Mouse (Mus musculus): Measurements from ENCODE around the gene Dusp22. TPM values are rescaled to one million over a fixed set of nuclear protein-coding genes. Genes with fewer than 3 reads are reported as not detected.

The Dusp22 gene
- polyA plus RNA-seq, 1 experiment: 25.2 TPM

GRCm38 (mm10) chr13:30737257-30737656 lies 77.5 kb downstream of the Dusp22 start:
- no peaks in the 10 kb centered on the region for H3K36me3 ChIP-seq (ENCODE audit: control insufficient read depth, insufficient read depth, low read length)
- no peaks in the 10 kb centered on the region for H3K27me3 ChIP-seq (replicated peaks; ENCODE audit: control insufficient read depth, insufficient read depth, low read length)
- H3K27ac ChIP-seq (ENCODE audit: insufficient read depth, low read depth, low read length): no peak overlapping the region
- H3K4me1 ChIP-seq (ENCODE audit: control insufficient read depth, insufficient read depth, low read length): no peaks in the 10 kb centered on the region
- no peak for DNase-seq
- 86% methylated on average over 2 of the region's 2 CpGs for WGBS
- TF ChIP-seq POLR2A (IDR thresholded peaks at IDR 0.05; ENCODE audit: low read depth, low read length) (no peak), CTCF (conservative IDR thresholded peaks at IDR 0.05; ENCODE audit: insufficient read depth, insufficient read length, low read depth, low read length) (no peak)
- no peak overlapping the region for H3K4me3 ChIP-seq (ENCODE audit: insufficient read depth, low read depth, low read length)

GRCm38 (mm10) chr13:30738310-30738840 lies 78.6 kb downstream of the Dusp22 start:
- 85% methylated on average over 4 of the region's 4 CpGs for WGBS
- no peaks in the 10 kb centered on the region for H3K4me1 ChIP-seq (ENCODE audit: control insufficient read depth, insufficient read depth, low read length)
- H3K36me3 ChIP-seq (ENCODE audit: control insufficient read depth, insufficient read depth, low read length): no peaks in the 10 kb centered on the region
- no peak for DNase-seq
- TF ChIP-seq POLR2A (IDR thresholded peaks at IDR 0.05; ENCODE audit: low read depth, low read length) (no peak), CTCF (conservative IDR thresholded peaks at IDR 0.05; ENCODE audit: insufficient read depth, insufficient read length, low read depth, low read length) (no peak)
- no peak overlapping the region for H3K4me3 ChIP-seq (ENCODE audit: insufficient read depth, low read depth, low read length)
- H3K27me3 ChIP-seq (replicated peaks; ENCODE audit: control insufficient read depth, insufficient read depth, low read length): no peaks in the 10 kb centered on the region
- no peak overlapping the region for H3K27ac ChIP-seq (ENCODE audit: insufficient read depth, low read depth, low read length)

GRCm38 (mm10) chr13:30741172-30741571 lies 81.4 kb downstream of the Dusp22 start:
- no peak overlapping the region for H3K27ac ChIP-seq (ENCODE audit: insufficient read depth, low read depth, low read length)
- no peaks in the 10 kb centered on the region for H3K4me1 ChIP-seq (ENCODE audit: control insufficient read depth, insufficient read depth, low read length)
- 83% methylated on average over 5 of the region's 5 CpGs for WGBS
- no peak overlapping the region for H3K4me3 ChIP-seq (ENCODE audit: insufficient read depth, low read depth, low read length)
- H3K36me3 ChIP-seq (ENCODE audit: control insufficient read depth, insufficient read depth, low read length): no peaks in the 10 kb centered on the region
- no peak for DNase-seq
- TF ChIP-seq CTCF (conservative IDR thresholded peaks at IDR 0.05; ENCODE audit: insufficient read depth, insufficient read length, low read depth, low read length) (no peak), POLR2A (IDR thresholded peaks at IDR 0.05; ENCODE audit: low read depth, low read length) (no peak)
- no peaks in the 10 kb centered on the region for H3K27me3 ChIP-seq (replicated peaks; ENCODE audit: control insufficient read depth, insufficient read depth, low read length)

GRCm38 (mm10) chr13:30742411-30742970 lies 82.7 kb downstream of the Dusp22 start:
- 76% methylated on average over 6 of the region's 6 CpGs for WGBS
- Histone ChIP-seq H3K36me3 (ENCODE audit: control insufficient read depth, insufficient read depth, low read length) (no peaks in the 10 kb centered on the region), H3K4me1 (ENCODE audit: control insufficient read depth, insufficient read depth, low read length) (no peaks in the 10 kb centered on the region), H3K4me3 (ENCODE audit: insufficient read depth, low read depth, low read length) (no peak overlapping the region), H3K27me3 (replicated peaks; ENCODE audit: control insufficient read depth, insufficient read depth, low read length) (no peaks in the 10 kb centered on the region), H3K27ac (ENCODE audit: insufficient read depth, low read depth, low read length) (no peak overlapping the region)
- no peak for DNase-seq
- TF ChIP-seq POLR2A (IDR thresholded peaks at IDR 0.05; ENCODE audit: low read depth, low read length) (no peak), CTCF (conservative IDR thresholded peaks at IDR 0.05; ENCODE audit: insufficient read depth, insufficient read length, low read depth, low read length) (no peak)

GRCm38 (mm10) chr13:30745121-30745520 lies 85.3 kb downstream of the Dusp22 start:
- Histone ChIP-seq H3K27ac (ENCODE audit: insufficient read depth, low read depth, low read length) (no peak overlapping the region), H3K4me3 (ENCODE audit: insufficient read depth, low read depth, low read length) (no peak overlapping the region), H3K27me3 (replicated peaks; ENCODE audit: control insufficient read depth, insufficient read depth, low read length) (no peaks in the 10 kb centered on the region), H3K4me1 (ENCODE audit: control insufficient read depth, insufficient read depth, low read length) (peaks cover 4% of the 10 kb centered on the region; the same call in 1 of the 2 replicates), H3K36me3 (ENCODE audit: control insufficient read depth, insufficient read depth, low read length) (no peaks in the 10 kb centered on the region)
- whole genome bisulfite sequencing: 75% methylated on average over 7 of the region's 7 CpGs
- DNase-seq: no peak
- TF ChIP-seq CTCF (conservative IDR thresholded peaks at IDR 0.05; ENCODE audit: insufficient read depth, insufficient read length, low read depth, low read length) (no peak), POLR2A (IDR thresholded peaks at IDR 0.05; ENCODE audit: low read depth, low read length) (no peak)

- Histone ChIP-seq H3K27ac (ENCODE audit: insufficient read depth, low read depth, low read length) (no peak overlapping the region), H3K4me1 (ENCODE audit: control insufficient read depth, insufficient read depth, low read length) (peaks cover 7% of the 10 kb centered on the region; the same call in 1 of the 2 replicates), H3K27me3 (replicated peaks; ENCODE audit: control insufficient read depth, insufficient read depth, low read length) (no peaks in the 10 kb centered on the region), H3K36me3 (ENCODE audit: control insufficient read depth, insufficient read depth, low read length) (no peaks in the 10 kb centered on the region), H3K4me3 (ENCODE audit: insufficient read depth, low read depth, low read length) (no peak overlapping the region)
- no peak for DNase-seq
- WGBS: 81% methylated on average over 5 of the region's 5 CpGs
- TF ChIP-seq POLR2A (IDR thresholded peaks at IDR 0.05; ENCODE audit: low read depth, low read length): no peak
- no peak for TF ChIP-seq CTCF (conservative IDR thresholded peaks at IDR 0.05; ENCODE audit: insufficient read depth, insufficient read length, low read depth, low read length)
These were observed 87.3 kb downstream of the Dusp22 start for GRCm38 (mm10) chr13:30747068-30747467.

- WGBS: 70% methylated on average over 11 of the region's 11 CpGs
- no peak for DNase-seq
- Histone ChIP-seq H3K4me3 (ENCODE audit: insufficient read depth, low read depth, low read length) (no peak overlapping the region), H3K4me1 (ENCODE audit: control insufficient read depth, insufficient read depth, low read length) (peaks cover 7% of the 10 kb centered on the region; the same call in 1 of the 2 replicates), H3K27ac (ENCODE audit: insufficient read depth, low read depth, low read length) (no peak overlapping the region), H3K36me3 (ENCODE audit: control insufficient read depth, insufficient read depth, low read length) (no peaks in the 10 kb centered on the region), H3K27me3 (replicated peaks; ENCODE audit: control insufficient read depth, insufficient read depth, low read length) (no peaks in the 10 kb centered on the region)
- no peak for TF ChIP-seq POLR2A (IDR thresholded peaks at IDR 0.05; ENCODE audit: low read depth, low read length)
- no peak for TF ChIP-seq CTCF (conservative IDR thresholded peaks at IDR 0.05; ENCODE audit: insufficient read depth, insufficient read length, low read depth, low read length)
These were observed 87.7 kb downstream of the Dusp22 start for GRCm38 (mm10) chr13:30747504-30747903.

All from kidney, adult 2 months (tissue).